Mouse (Mus musculus) lung, postnatal 0 days (tissue): ENCODE measurements around the gene Olfr424. TPM values are rescaled to one million over a fixed set of nuclear protein-coding genes. Genes with fewer than 3 reads are reported as not detected.

Source experiments
- ATAC-seq: fragments of 200-750 bp; cut with Nextera tagmentation; 2 replicates; pipeline ENCODE4 v1.8.0; 2017; ENCODE audit warnings: moderate library complexity
- DNase-seq: peaks from one replicate; pipeline ENCODE4 v3.0.0-alpha.2; 2016; ENCODE audit warnings: low spot score
- H3K27ac ChIP-seq: fragments of 300-500 bp; sonication (generic); 2 replicates; pipeline ENCODE4 v1.5.1; 2014; ENCODE audit warnings: antibody characterized with exemption, mild to moderate bottlenecking, low read length, mixed read lengths
- H3K27me3 ChIP-seq: fragments of 300-500 bp; sonication (generic); replicated peaks from 2 replicates; pipeline ENCODE4 v1.6.1; 2014; ENCODE audit warnings: low read length, mixed read lengths; ENCODE audit not compliant: insufficient read depth
- H3K36me3 ChIP-seq: fragments of 300-500 bp; sonication (generic); 2 replicates; pipeline ENCODE4 v1.6.1; 2014; ENCODE audit warnings: low read length, mixed read lengths; ENCODE audit not compliant: insufficient read depth
- H3K4me1 ChIP-seq: fragments of 300-500 bp; sonication (generic); 2 replicates; pipeline ENCODE4 v1.6.1; 2014; ENCODE audit warnings: antibody characterized with exemption, low read depth, low read length, mixed read lengths; ENCODE audit not compliant: insufficient read depth
- H3K4me2 ChIP-seq: fragments of 300-500 bp; sonication (generic); replicated peaks from 2 replicates; pipeline ENCODE4 v1.6.1; 2014; ENCODE audit warnings: low read depth, mild to moderate bottlenecking, low read length, moderate library complexity, mixed read lengths
- H3K4me3 ChIP-seq: fragments of 300-500 bp; sonication (generic); 2 replicates; pipeline ENCODE4 v1.5.1; 2014; ENCODE audit warnings: low read depth, low read length
- H3K9ac ChIP-seq: fragments of 300-500 bp; sonication (generic); replicated peaks from 2 replicates; pipeline ENCODE4 v1.6.1; 2014; ENCODE audit warnings: low read depth, mild to moderate bottlenecking
- H3K9me3 ChIP-seq: fragments of 300-500 bp; sonication (generic); 2 replicates; pipeline ENCODE4 v1.6.1; 2016; ENCODE audit warnings: low read length, mixed read lengths
- CTCF ChIP-seq: IDR thresholded peaks from 2 replicates; pipeline ENCODE4 v1.5.1; 2016; ENCODE audit warnings: antibody characterized with exemption, mild to moderate bottlenecking
- EP300 ChIP-seq: IDR thresholded peaks from 2 replicates; pipeline ENCODE4 v1.6.1; 2016; ENCODE audit warnings: antibody characterized with exemption, mild to moderate bottlenecking, control low read depth
- WGBS: fragments of 180-500 bp; shearing (Covaris S2); extraction: QIAGEN DNeasy Blood & Tissue Kit; methylation state at CpG from one replicate; pipeline ENCODE4 v1.1.7; 2014; 5-methylcytosine and 5-hydroxymethylcytosine counted together
- polyA plus RNA-seq: library from polyadenylated mRNA; unstranded; fragments of >200 nt; fragmentation: Nextera tagmentation; extraction: Ambion mirVana; gene quantifications from 2 replicates; pipeline ENCODE4 v1.2.1, GENCODE M21; 2015

Olfr424 gene
- polyA plus RNA-seq, 1 experiment from 2014 or later, result not detected

DNA sequence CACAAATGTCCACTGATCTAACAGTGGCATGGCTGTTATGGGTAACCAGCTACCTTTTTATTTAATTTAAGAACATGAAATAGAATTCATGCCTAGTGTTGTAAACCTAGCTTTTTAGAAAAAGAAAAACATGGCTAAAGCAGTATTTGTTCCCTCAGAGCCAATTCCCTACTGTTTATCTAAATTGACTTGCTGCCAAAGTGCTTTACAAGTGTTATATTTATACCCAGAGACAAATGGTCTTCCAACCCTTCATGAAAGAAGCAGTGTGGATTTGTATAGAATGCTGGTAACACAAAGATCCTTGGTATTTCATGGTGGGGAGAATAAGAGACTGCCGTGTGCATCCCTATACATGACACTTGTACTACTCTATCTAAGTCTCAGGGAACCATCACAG lies 15.4 kb downstream of the Olfr424 start:
- no peak for DNase-seq

GRCm38 (mm10) chr1:174149289-174149688 lies 18.0 kb downstream of the Olfr424 start:
- no peak for DNase-seq
- Histone ChIP-seq H3K27ac (no peak overlapping the region), H3K4me3 (no peak overlapping the region), H3K4me2 (no peak overlapping the region), H3K9ac (no peak overlapping the region), H3K4me1 (no peaks in the 10 kb centered on the region), H3K36me3 (no peaks in the 10 kb centered on the region), H3K27me3 (no peaks in the 10 kb centered on the region), H3K9me3 (no peaks in the 10 kb centered on the region)
- 79% methylated on average over 2 of the region's 2 CpGs for WGBS
- ATAC-seq, result no peak
- TF ChIP-seq CTCF (no peak), EP300 (no peak)

More for the DNA sequence above, 15.4 kb downstream of the Olfr424 start:
- ATAC-seq, result no peak
- Histone ChIP-seq H3K27ac (no peak overlapping the region), H3K9me3 (no peaks in the 10 kb centered on the region), H3K4me1 (no peaks in the 10 kb centered on the region), H3K9ac (no peak overlapping the region), H3K4me3 (no peak overlapping the region), H3K4me2 (no peak overlapping the region), H3K36me3 (no peaks in the 10 kb centered on the region), H3K27me3 (no peaks in the 10 kb centered on the region)
- WGBS, result 65% methylated on average over 1 of the region's 1 CpGs
- TF ChIP-seq CTCF (no peak), EP300 (no peak)

GRCm38 (mm10) chr1:174155333-174155732 lies 24.0 kb downstream of the Olfr424 start, which contains the start of gene Olfr420:
TSS of gene Olfr420 (plus strand) at chr1:174155633.
- Histone ChIP-seq H3K27ac (no peak within 1 kb of the TSS), H3K27me3 (no peaks in the 10 kb centered on the region), H3K4me2 (no peak within 1 kb of the TSS), H3K9me3 (no peaks in the 10 kb centered on the region), H3K36me3 (no peaks in the 10 kb centered on the region), H3K4me1 (no peaks in the 10 kb centered on the region), H3K4me3 (no peak within 1 kb of the TSS), H3K9ac (no peak within 1 kb of the TSS)
- no peak for TF ChIP-seq CTCF
- TF ChIP-seq EP300, result no peak
- ATAC-seq, result no peak
- 67% methylated on average over 1 of the region's 1 CpGs for WGBS
- no peak for DNase-seq

DNA sequence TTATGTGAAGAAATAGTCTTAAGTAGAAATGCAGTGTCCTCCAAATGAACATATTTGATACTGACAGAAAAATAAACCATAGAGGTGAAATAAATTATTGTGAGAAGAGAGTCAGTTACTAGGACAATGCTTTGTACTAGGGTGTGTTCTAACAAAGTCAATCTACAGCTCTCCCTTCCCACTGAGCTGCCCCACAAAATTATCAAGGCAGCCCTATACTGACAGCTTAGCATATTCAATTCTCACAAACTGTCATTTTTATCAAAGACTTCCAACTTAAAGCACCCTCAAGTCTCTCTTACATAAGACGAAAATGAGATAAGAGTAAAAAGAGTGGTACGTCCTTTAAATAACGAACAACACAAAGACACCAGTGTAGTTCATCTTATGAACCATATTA lies 26.3 kb downstream of the Olfr424 start:
- Histone ChIP-seq H3K9me3 (no peaks in the 10 kb centered on the region), H3K9ac (no peak overlapping the region), H3K27ac (no peak overlapping the region), H3K27me3 (no peaks in the 10 kb centered on the region), H3K36me3 (no peaks in the 10 kb centered on the region), H3K4me3 (no peak overlapping the region), H3K4me2 (no peak overlapping the region), H3K4me1 (no peaks in the 10 kb centered on the region)
- 67% methylated on average over 3 of the region's 3 CpGs for WGBS
- no peak for TF ChIP-seq CTCF
- TF ChIP-seq EP300, result no peak
- ATAC-seq (no peak), DNase-seq (no peak)

- 76% methylated on average over 1 of the region's 1 CpGs for WGBS
- Histone ChIP-seq H3K9ac (no peak overlapping the region), H3K27ac (no peak overlapping the region), H3K9me3 (no peaks in the 10 kb centered on the region), H3K4me1 (no peaks in the 10 kb centered on the region), H3K27me3 (no peaks in the 10 kb centered on the region), H3K4me2 (no peak overlapping the region), H3K36me3 (no peaks in the 10 kb centered on the region), H3K4me3 (no peak overlapping the region)
- ATAC-seq (no peak), DNase-seq (no peak)
- TF ChIP-seq EP300 (no peak), CTCF (no peak)
These were observed 27.2 kb downstream of the Olfr424 start for GRCm38 (mm10) chr1:174158512-174158911.

- no peak overlapping the region for H3K4me2 ChIP-seq
- no peak overlapping the region for H3K27ac ChIP-seq
- DNase-seq, result no peak
- no peak overlapping the region for H3K9ac ChIP-seq
- TF ChIP-seq CTCF (no peak), EP300 (no peak)
- 89% methylated on average over 10 of the region's 10 CpGs for WGBS
- ATAC-seq, result no peak
- H3K9me3 ChIP-seq, result no peaks in the 10 kb centered on the region
- no peaks in the 10 kb centered on the region for H3K36me3 ChIP-seq
- H3K4me1 ChIP-seq, result no peaks in the 10 kb centered on the region
- no peak overlapping the region for H3K4me3 ChIP-seq
- H3K27me3 ChIP-seq, result no peaks in the 10 kb centered on the region
These were observed 27.8 kb downstream of the Olfr424 start for GRCm38 (mm10) chr1:174159095-174159494.

DNA sequence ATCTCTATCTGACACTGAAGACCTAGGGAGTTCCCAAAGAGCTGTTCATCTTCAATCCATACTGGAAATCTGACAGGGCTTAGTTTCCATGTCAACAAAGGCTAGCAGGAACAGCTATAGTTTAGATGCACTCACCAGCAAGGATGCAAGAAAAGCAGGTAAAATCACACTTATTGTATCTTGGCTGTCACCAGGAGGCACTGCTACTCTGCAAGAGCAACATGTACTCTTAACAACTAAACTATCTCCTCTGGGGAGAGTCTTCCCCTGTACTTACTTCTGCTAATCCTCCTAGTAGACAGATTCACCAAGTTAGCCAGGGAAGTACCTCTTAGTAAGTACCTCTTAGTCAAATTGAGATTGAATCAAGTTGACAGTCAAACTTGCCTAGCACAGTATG lies 37.7 kb downstream of the Olfr424 start:
- Histone ChIP-seq H3K4me1 (no peaks in the 10 kb centered on the region), H3K27ac (no peak overlapping the region), H3K36me3 (no peaks in the 10 kb centered on the region), H3K9ac (no peak overlapping the region), H3K9me3 (no peaks in the 10 kb centered on the region), H3K27me3 (no peaks in the 10 kb centered on the region), H3K4me2 (no peak overlapping the region), H3K4me3 (no peak overlapping the region)
- ATAC-seq (no peak), DNase-seq (no peak)
- TF ChIP-seq EP300, result no peak
- no peak for TF ChIP-seq CTCF
